ENCODE assay signal across 14 mouse cellular contexts in genomic region chr11:104297671-104298070, GRCm38 (mm10).
A peak's percentile ranks its signal among the peaks of the same experiment; 100 is the strongest.
DNase-seq lines count a peak whose midpoint lies in the region.
"Had no signal": no experiment of that assay in that cellular context is flagged by ENCODE, and none has a peak within 500 bp of the region (broad histone marks: within the 10 kb centered on the region; RNA-seq: fewer than 3 reads in every experiment).

No protein-coding gene starts in this region.

- peak; percentile 45 to 56 for DNase-seq in cerebellum, postnatal 25 days
- DNase-seq in cerebellum, adult 18-20 months: no peak
- DNase-seq in kidney, postnatal 10 days: peak; percentile 16
- DNase-seq in kidney, adult 8-10 months: no peak
- DNase-seq in adrenal gland, postnatal 25 days: peak; percentile 32
- DNase-seq in heart, postnatal 4 days: peak; percentile 36
- DNase-seq in urinary bladder, adult 18-20 months (ENCODE audit: low spot score in 2 of 2): no peak
- DNase-seq: cerebellum, adult 2 months; gastrocnemius, postnatal 14 days; kidney, adult 2 months; kidney, postnatal 36 days; lung, postnatal 14 days; spleen, adult 18-20 months; thymus, adult 2 months had no signal

Comparison
In these comparisons a context has a peak if more than half of its experiments do, and no peak if none do; other contexts are left out.
1. DNase-seq: peak in cerebellum, postnatal 25 days (2 of 2), kidney, postnatal 10 days (single experiment), adrenal gland, postnatal 25 days (single experiment) and heart, postnatal 4 days (single experiment); none in cerebellum, adult 18-20 months (0 of 2), kidney, adult 8-10 months (0 of 2) and urinary bladder, adult 18-20 months (0 of 2).